Mouse (Mus musculus): ENCODE results near the gene Lair1. TPM values are rescaled to one million over a fixed set of nuclear protein-coding genes. Genes with fewer than 3 reads are reported as not detected.

Lair1 gene
- polyA plus RNA-seq, 1 experiment from 2014 or later = 3.0 TPM

Other genes starting within 250 kb of the Lair1 start
- gene Gm15448, start 237.5 kb downstream of the Lair1 start, polyA plus RNA-seq (2015; fragmentation: Nextera tagmentation; extraction: Ambion mirVana) = not detected in 2 replicates
- 0.06 TPM in 1 of 2 replicates, not detected in the other for gene Pira2, start 218.2 kb downstream of the Lair1 start, polyA plus RNA-seq (2015; fragmentation: Nextera tagmentation; extraction: Ambion mirVana)
- not detected in 2 replicates for gene Gm14548, start 165.1 kb downstream of the Lair1 start, polyA plus RNA-seq (2015; fragmentation: Nextera tagmentation; extraction: Ambion mirVana)
- 0.09 TPM in 1 of 2 replicates, not detected in the other for gene Lilra6, start 147.7 kb downstream of the Lair1 start, polyA plus RNA-seq (2015; fragmentation: Nextera tagmentation; extraction: Ambion mirVana)
- gene Ttyh1, start 56.2 kb upstream of the Lair1 start, polyA plus RNA-seq (2015; fragmentation: Nextera tagmentation; extraction: Ambion mirVana) = 158 and 181 TPM in 2 replicates
- 83.6 and 97.5 TPM in 2 replicates for gene Leng8, start 73.8 kb upstream of the Lair1 start, polyA plus RNA-seq (2015; fragmentation: Nextera tagmentation; extraction: Ambion mirVana)
- 4.4 and 5.7 TPM in 2 replicates for gene Leng9, start 87.2 kb upstream of the Lair1 start, polyA plus RNA-seq (2015; fragmentation: Nextera tagmentation; extraction: Ambion mirVana)
- gene Cdc42ep5, start 101.7 kb upstream of the Lair1 start, polyA plus RNA-seq (2015; fragmentation: Nextera tagmentation; extraction: Ambion mirVana) = 7.4 and 8.8 TPM in 2 replicates
- 0.20 TPM in 1 of 2 replicates, not detected in the other for gene Lilra5, start 174.6 kb upstream of the Lair1 start, polyA plus RNA-seq (2015; fragmentation: Nextera tagmentation; extraction: Ambion mirVana)